Mouse (Mus musculus): ENCODE measurements at regions not wholly inside any gene's neighbourhood (a gene's known extent, or its start where the extent isn't known, plus 50 kb on each side); places are given as distances from the start of the nearest gene placed in this dataset.

GRCm38 (mm10) chr2:12697209-12697608 is 226.6 kb upstream of the Pter start:
- no peak overlapping the region for H3K4me2 ChIP-seq (ENCODE audit: low read length)
- 71% methylated on average over 1 of the region's 1 CpGs for WGBS
- no peak overlapping the region for H3K4me3 ChIP-seq (ENCODE audit: control insufficient read depth in 1 of 2, insufficient read depth in 1 of 2, low read depth in 1 of 2, low read length in 2 of 2)
- no peaks in the 10 kb centered on the region for H3K9me3 ChIP-seq (ENCODE audit: control insufficient read depth, low read length)
- H3K27me3 ChIP-seq (ENCODE audit: control insufficient read depth, insufficient read depth, low read length) = no peaks in the 10 kb centered on the region
- no peak for ATAC-seq (ENCODE audit: insufficient number of reproducible peaks, insufficient read depth, low FRiP score, low read depth)
- no peak overlapping the region for H3K27ac ChIP-seq (replicated peaks in 1 of 2; ENCODE audit: control insufficient read depth in 1 of 2, insufficient read depth in 1 of 2, low read depth in 2 of 2, low read length in 2 of 2)
- H3K4me1 ChIP-seq (ENCODE audit: control insufficient read depth in 2 of 2, insufficient read depth in 2 of 2, low read length in 2 of 2) = peaks cover 0 to 24% of the 10 kb centered on the region in 2 experiments; a peak in 2 of 4 replicates
- no peak overlapping the region for H3K9ac ChIP-seq (ENCODE audit: low read length)
- H3K36me3 ChIP-seq (ENCODE audit: control insufficient read depth, insufficient read depth, low read length) = no peaks in the 10 kb centered on the region

DNA sequence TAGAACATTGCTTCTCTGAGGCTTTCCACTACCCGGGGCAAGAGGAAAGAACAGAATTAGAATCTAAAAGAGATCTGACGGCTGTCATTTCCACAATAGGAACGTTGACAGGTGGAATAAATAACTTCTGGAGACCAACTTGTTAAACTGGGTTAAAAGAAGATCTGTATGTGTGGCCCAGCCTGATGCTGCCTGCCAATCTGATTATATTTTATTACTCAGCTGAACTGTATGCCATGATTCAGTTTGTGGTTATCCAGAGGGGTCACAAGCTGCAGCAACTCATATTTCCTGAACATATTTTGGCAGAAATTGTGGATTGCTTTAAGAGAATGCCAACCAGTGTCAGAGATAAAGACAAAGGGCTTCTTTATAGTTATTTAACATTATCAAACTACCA is 224.5 kb upstream of the Pter start:
- Histone ChIP-seq H3K9ac (ENCODE audit: low read length) (no peak overlapping the region), H3K4me2 (ENCODE audit: low read length) (no peak overlapping the region), H3K27ac (replicated peaks in 1 of 2; ENCODE audit: control insufficient read depth in 1 of 2, insufficient read depth in 1 of 2, low read depth in 2 of 2, low read length in 2 of 2) (peak overlapping the region in 1 of 2 experiments; percentile 10; a peak in 1 of 4 replicates), H3K27me3 (ENCODE audit: control insufficient read depth, insufficient read depth, low read length) (no peaks in the 10 kb centered on the region), H3K9me3 (ENCODE audit: control insufficient read depth, low read length) (no peaks in the 10 kb centered on the region), H3K4me1 (ENCODE audit: control insufficient read depth in 2 of 2, insufficient read depth in 2 of 2, low read length in 2 of 2) (peaks cover 0 to 24% of the 10 kb centered on the region in 2 experiments; a peak in 2 of 4 replicates), H3K4me3 (ENCODE audit: control insufficient read depth in 1 of 2, insufficient read depth in 1 of 2, low read depth in 1 of 2, low read length in 2 of 2) (no peak overlapping the region), H3K36me3 (ENCODE audit: control insufficient read depth, insufficient read depth, low read length) (no peaks in the 10 kb centered on the region)
- 28% methylated on average over 3 of the region's 3 CpGs for WGBS
- ATAC-seq (ENCODE audit: insufficient number of reproducible peaks, insufficient read depth, low FRiP score, low read depth) = no peak

DNA sequence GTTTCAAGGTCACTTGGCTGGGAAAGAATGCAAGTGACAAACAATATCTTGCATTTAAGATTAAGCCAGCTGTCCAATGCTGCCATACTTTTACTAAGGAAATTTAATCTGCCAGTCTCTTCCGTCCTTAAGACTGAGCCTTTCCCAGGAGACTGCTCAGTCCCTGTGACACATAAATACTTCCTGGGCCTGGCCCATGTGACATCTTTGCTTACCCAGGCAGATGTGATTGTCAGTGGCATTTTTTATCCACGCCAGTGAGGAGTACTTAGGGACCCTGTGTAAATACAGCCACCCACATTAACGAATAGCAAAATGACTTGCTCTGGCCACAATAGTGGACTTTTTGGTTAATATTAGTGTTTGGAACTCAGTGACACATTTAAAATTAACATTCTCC is 216.3 kb upstream of the Pter start:
- Histone ChIP-seq H3K27me3 (ENCODE audit: control insufficient read depth, insufficient read depth, low read length) (no peaks in the 10 kb centered on the region), H3K9ac (ENCODE audit: low read length) (no peak overlapping the region), H3K4me3 (ENCODE audit: control insufficient read depth in 1 of 2, insufficient read depth in 1 of 2, low read depth in 1 of 2, low read length in 2 of 2) (no peak overlapping the region), H3K4me1 (ENCODE audit: control insufficient read depth in 2 of 2, insufficient read depth in 2 of 2, low read length in 2 of 2) (peaks cover 5 to 7% of the 10 kb centered on the region in 2 experiments; a peak in 3 of 4 replicates), H3K9me3 (ENCODE audit: control insufficient read depth, low read length) (no peaks in the 10 kb centered on the region), H3K27ac (replicated peaks in 1 of 2; ENCODE audit: control insufficient read depth in 1 of 2, insufficient read depth in 1 of 2, low read depth in 2 of 2, low read length in 2 of 2) (no peak overlapping the region), H3K4me2 (ENCODE audit: low read length) (no peak overlapping the region), H3K36me3 (ENCODE audit: control insufficient read depth, insufficient read depth, low read length) (no peaks in the 10 kb centered on the region)
- ATAC-seq (ENCODE audit: insufficient number of reproducible peaks, insufficient read depth, low FRiP score, low read depth) = no peak
- WGBS = 49% methylated on average over 3 of the region's 3 CpGs

DNA sequence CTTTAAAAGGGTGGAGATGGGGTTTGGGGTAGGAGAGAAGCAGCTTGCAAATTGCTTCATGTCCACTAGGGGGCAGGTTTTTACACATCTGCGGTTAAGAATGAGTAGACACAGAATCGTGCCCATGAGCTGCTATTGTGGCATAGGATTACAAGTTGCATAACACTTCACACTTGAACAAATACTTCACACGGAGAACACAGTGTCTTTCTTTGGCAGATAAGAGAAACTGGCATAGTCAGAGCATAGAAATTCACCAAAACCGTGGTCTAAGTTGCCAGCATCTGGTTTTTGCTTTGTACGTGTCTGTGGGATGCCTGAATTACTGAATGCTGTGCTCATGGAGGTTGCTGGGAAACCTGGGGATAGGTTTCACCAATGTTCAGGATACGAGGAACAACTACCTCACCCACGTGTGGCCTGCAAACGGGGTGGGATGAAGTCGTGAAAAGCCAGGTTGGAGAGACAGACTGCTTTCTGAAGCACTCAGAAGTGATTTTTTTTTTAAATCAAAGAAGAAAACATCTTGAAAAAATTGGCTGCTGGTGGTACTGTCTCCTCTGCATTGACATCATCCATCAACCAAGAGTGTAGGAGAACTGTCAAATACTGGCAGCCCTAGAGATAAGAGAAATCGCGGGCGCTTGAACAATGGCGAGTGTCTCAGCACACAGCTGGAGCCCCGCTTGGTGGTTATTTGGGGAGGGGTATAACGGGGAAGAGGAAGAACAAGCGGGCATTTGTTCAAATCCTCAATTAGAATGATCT is 214.5 kb upstream of the Pter start:
- no peaks in the 10 kb centered on the region for H3K27me3 ChIP-seq (ENCODE audit: control insufficient read depth, insufficient read depth, low read length)
- H3K9ac ChIP-seq (ENCODE audit: low read length) = no peak overlapping the region
- no peak overlapping the region; a peak in 1 of 4 replicates for H3K4me3 ChIP-seq (ENCODE audit: control insufficient read depth in 1 of 2, insufficient read depth in 1 of 2, low read depth in 1 of 2, low read length in 2 of 2)
- ATAC-seq (ENCODE audit: insufficient number of reproducible peaks, insufficient read depth, low FRiP score, low read depth) = no peak
- H3K27ac ChIP-seq (replicated peaks in 1 of 2; ENCODE audit: control insufficient read depth in 1 of 2, insufficient read depth in 1 of 2, low read depth in 2 of 2, low read length in 2 of 2) = no peak overlapping the region
- peak overlapping the region; percentile 55 for H3K4me2 ChIP-seq (ENCODE audit: low read length)
- peaks cover 5 to 7% of the 10 kb centered on the region in 2 experiments; a peak in 3 of 4 replicates for H3K4me1 ChIP-seq (ENCODE audit: control insufficient read depth in 2 of 2, insufficient read depth in 2 of 2, low read length in 2 of 2)
- H3K36me3 ChIP-seq (ENCODE audit: control insufficient read depth, insufficient read depth, low read length) = no peaks in the 10 kb centered on the region
- WGBS = 32% methylated on average over 16 of the region's 16 CpGs
- H3K9me3 ChIP-seq (ENCODE audit: control insufficient read depth, low read length) = no peaks in the 10 kb centered on the region

GRCm38 (mm10) chr2:12709924-12710240 is 214.0 kb upstream of the Pter start:
- Histone ChIP-seq H3K27ac (replicated peaks in 1 of 2; ENCODE audit: control insufficient read depth in 1 of 2, insufficient read depth in 1 of 2, low read depth in 2 of 2, low read length in 2 of 2) (no peak overlapping the region), H3K36me3 (ENCODE audit: control insufficient read depth, insufficient read depth, low read length) (no peaks in the 10 kb centered on the region), H3K4me1 (ENCODE audit: control insufficient read depth in 2 of 2, insufficient read depth in 2 of 2, low read length in 2 of 2) (peaks cover 5 to 7% of the 10 kb centered on the region in 2 experiments; a peak in 3 of 4 replicates), H3K9ac (ENCODE audit: low read length) (no peak overlapping the region), H3K27me3 (ENCODE audit: control insufficient read depth, insufficient read depth, low read length) (no peaks in the 10 kb centered on the region), H3K9me3 (ENCODE audit: control insufficient read depth, low read length) (no peaks in the 10 kb centered on the region), H3K4me3 (ENCODE audit: control insufficient read depth in 1 of 2, insufficient read depth in 1 of 2, low read depth in 1 of 2, low read length in 2 of 2) (no peak overlapping the region), H3K4me2 (ENCODE audit: low read length) (peak overlapping the region; percentile 55)
- 74% methylated on average over 2 of the region's 2 CpGs for WGBS
- ATAC-seq (ENCODE audit: insufficient number of reproducible peaks, insufficient read depth, low FRiP score, low read depth) = no peak

DNA sequence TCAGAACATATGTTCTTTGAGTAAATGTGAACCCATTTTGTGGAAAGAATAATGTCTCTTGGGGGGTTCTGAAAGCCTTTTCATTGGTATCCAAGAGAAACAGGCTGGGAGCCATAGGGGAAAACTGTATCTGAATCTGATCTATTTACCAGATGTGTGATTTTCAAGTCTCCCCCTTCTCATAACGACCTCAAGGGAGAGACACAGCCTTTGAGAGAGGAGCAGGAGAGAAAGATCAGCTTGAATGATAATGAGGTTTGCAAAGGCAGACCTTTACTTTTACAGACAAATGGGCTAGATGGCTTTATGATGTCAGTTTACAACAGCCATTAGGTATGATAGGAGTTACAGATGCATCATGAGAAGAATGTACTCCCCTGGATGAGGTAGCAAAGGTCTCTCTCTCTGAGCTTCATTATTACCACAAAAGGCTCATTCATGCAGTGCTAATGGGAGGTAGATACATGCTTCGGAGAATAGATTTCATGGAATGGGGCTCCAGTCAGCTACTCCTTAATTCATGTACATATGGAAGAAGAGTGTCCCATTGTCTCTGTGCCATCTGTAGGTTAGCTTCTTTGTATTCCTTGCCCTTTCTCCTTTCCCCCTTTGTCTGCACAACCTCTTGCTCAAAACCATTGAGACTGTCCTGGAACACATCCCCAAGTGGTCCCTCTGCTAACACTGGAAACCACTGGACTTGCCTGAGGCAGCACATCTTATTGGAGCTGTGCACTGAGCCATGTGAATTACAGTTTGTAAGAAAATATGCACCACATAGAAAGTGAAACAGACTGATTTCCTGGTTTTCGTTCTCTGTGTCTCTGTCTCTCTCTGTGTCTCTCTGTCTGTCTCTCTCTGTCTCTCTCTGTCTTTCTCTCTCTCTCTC is 207.5 kb upstream of the Pter start:
- WGBS = 57% methylated on average over 3 of the region's 3 CpGs
- no peak for ATAC-seq (ENCODE audit: insufficient number of reproducible peaks, insufficient read depth, low FRiP score, low read depth)

GRCm38 (mm10) chr2:12729251-12729650 is 194.6 kb upstream of the Pter start:
- H3K9ac ChIP-seq (ENCODE audit: low read length) = no peak overlapping the region

More for the DNA sequence above, 207.5 kb upstream of the Pter start:
- H3K27ac ChIP-seq (replicated peaks in 1 of 2; ENCODE audit: control insufficient read depth in 1 of 2, insufficient read depth in 1 of 2, low read depth in 2 of 2, low read length in 2 of 2) = no peak overlapping the region
- no peak overlapping the region for H3K4me2 ChIP-seq (ENCODE audit: low read length)
- no peaks in the 10 kb centered on the region for H3K27me3 ChIP-seq (ENCODE audit: control insufficient read depth, insufficient read depth, low read length)
- no peaks in the 10 kb centered on the region for H3K36me3 ChIP-seq (ENCODE audit: control insufficient read depth, insufficient read depth, low read length)
- H3K4me1 ChIP-seq (ENCODE audit: control insufficient read depth in 2 of 2, insufficient read depth in 2 of 2, low read length in 2 of 2) = no peaks in the 10 kb centered on the region
- no peak overlapping the region for H3K4me3 ChIP-seq (ENCODE audit: control insufficient read depth in 1 of 2, insufficient read depth in 1 of 2, low read depth in 1 of 2, low read length in 2 of 2)
- no peaks in the 10 kb centered on the region for H3K9me3 ChIP-seq (ENCODE audit: control insufficient read depth, low read length)
- H3K9ac ChIP-seq (ENCODE audit: low read length) = no peak overlapping the region

More at GRCm38 (mm10) chr2:12729251-12729650, 194.6 kb upstream of the Pter start:
- Histone ChIP-seq H3K9me3 (ENCODE audit: control insufficient read depth, low read length) (no peaks in the 10 kb centered on the region), H3K36me3 (ENCODE audit: control insufficient read depth, insufficient read depth, low read length) (no peaks in the 10 kb centered on the region), H3K27ac (replicated peaks in 1 of 2; ENCODE audit: control insufficient read depth in 1 of 2, insufficient read depth in 1 of 2, low read depth in 2 of 2, low read length in 2 of 2) (no peak overlapping the region), H3K27me3 (ENCODE audit: control insufficient read depth, insufficient read depth, low read length) (no peaks in the 10 kb centered on the region), H3K4me3 (ENCODE audit: control insufficient read depth in 1 of 2, insufficient read depth in 1 of 2, low read depth in 1 of 2, low read length in 2 of 2) (no peak overlapping the region), H3K4me2 (ENCODE audit: low read length) (no peak overlapping the region), H3K4me1 (ENCODE audit: control insufficient read depth in 2 of 2, insufficient read depth in 2 of 2, low read length in 2 of 2) (no peaks in the 10 kb centered on the region)
- no peak for ATAC-seq (ENCODE audit: insufficient number of reproducible peaks, insufficient read depth, low FRiP score, low read depth)
- WGBS = 62% methylated on average over 4 of the region's 4 CpGs
